Mouse (Mus musculus) macrophage (primary cell): ENCODE results near the gene Zfp1. TPM values are rescaled to one million over a fixed set of nuclear protein-coding genes. Genes with fewer than 3 reads are reported as not detected.

ENCODE experiments used
- H3K27ac ChIP-seq: fragments of 350-480 bp; formaldehyde crosslinking; 2 replicates; pipeline ENCODE4 v1.9.0; 2021
- H3K36me3 ChIP-seq: fragments of 350-480 bp; formaldehyde crosslinking; 2 replicates; pipeline ENCODE4 v1.9.0; 2021; ENCODE audit errors: inconsistent target
- H3K4me3 ChIP-seq: fragments of 350-480 bp; formaldehyde crosslinking; 2 replicates; pipeline ENCODE4 v1.9.0; 2021; ENCODE audit errors: inconsistent target
- H3K79me2 ChIP-seq: fragments of 350-480 bp; formaldehyde crosslinking; 2 replicates; pipeline ENCODE4 v1.9.0; 2021; ENCODE audit errors: inconsistent target
- WGBS: methylation state at CpG from one replicate; pipeline ENCODE4 v1.1.7; 2026; ENCODE audit warnings: inconsistent platforms; ENCODE audit not compliant: missing documents; 5-methylcytosine and 5-hydroxymethylcytosine counted together
- polyA plus RNA-seq: library from polyadenylated mRNA; stranded (reverse); fragments of 250-400 nt; gene quantifications from 3 replicates; pipeline ENCODE4 v1.2.4, GENCODE M21; 2018; ENCODE audit warnings: inconsistent platforms

Zfp1 gene
- polyA plus RNA-seq, 1 experiment from 2014 or later = 13.8 TPM

DNA sequence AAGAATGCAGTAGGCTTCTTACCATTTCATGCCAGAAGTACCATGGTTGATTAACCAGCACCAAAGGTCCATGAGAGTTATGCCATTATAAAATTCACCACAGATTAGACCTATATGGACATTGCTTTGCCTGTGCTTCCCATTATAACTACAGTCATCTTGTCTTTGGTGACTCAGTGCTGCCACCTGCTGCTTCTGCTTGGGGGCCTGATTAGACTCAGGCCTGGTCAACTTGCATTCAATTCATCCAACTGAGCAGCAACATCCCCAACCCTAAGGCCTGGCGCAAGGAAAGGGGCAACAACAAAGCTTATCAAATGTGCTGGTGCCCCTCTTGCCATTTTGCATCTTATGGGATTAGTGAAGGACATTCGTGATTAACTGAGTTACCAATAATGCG is 19.3 kb downstream of the Zfp1 start:
- Histone ChIP-seq H3K79me2 (no peaks in the 10 kb centered on the region), H3K36me3 (no peaks in the 10 kb centered on the region), H3K4me3 (no peak overlapping the region), H3K27ac (no peak overlapping the region)
- 90% methylated on average over 3 of the region's 3 CpGs for WGBS

DNA sequence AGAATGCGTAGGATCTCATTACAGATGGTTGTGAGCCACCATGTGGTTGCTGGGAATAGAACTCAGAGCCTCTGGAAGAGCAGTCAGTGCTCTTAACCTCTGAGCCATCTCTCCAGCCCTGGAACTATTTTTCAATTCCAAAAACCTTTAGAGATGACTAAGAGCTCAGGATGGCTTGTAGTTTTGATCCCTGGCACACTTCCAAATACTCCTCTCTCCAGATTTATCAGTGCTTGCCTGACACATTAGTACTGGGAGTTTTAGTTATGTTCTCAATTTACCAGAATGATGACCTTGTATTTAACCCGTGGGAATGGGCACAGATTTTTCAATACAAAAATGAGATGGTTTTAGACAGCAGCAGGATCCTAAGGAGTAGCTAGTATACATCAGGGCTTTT is 23.6 kb downstream of the Zfp1 start:
- no peaks in the 10 kb centered on the region for H3K79me2 ChIP-seq
- H3K36me3 ChIP-seq = peaks cover 10% of the 10 kb centered on the region; the same call in 1 of the 2 replicates
- 93% methylated on average over 2 of the region's 2 CpGs for WGBS
- H3K27ac ChIP-seq = no peak overlapping the region
- no peak overlapping the region for H3K4me3 ChIP-seq

DNA sequence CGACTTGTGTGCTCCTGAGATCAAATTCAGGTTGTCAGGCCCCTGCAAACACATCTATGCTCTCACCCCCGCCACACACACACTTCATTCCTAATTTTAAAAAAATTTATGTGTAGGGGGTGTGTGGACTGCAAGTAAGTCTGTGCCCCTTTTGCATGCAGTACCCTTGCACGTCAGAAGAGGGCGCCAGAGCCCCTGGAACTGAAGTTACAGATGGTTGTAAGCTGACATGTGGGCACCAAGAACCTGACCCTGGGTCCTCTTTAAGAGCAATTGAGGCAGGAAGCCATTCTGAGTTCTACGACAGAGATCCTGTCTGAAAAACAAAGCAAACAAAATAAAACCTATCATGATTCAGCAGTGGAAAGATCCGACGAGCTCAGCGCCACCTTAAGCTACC is 33.0 kb downstream of the Zfp1 start:
- WGBS = 77% methylated on average over 8 of the region's 8 CpGs
- no peaks in the 10 kb centered on the region for H3K79me2 ChIP-seq
- no peaks in the 10 kb centered on the region for H3K36me3 ChIP-seq
- no peak overlapping the region for H3K27ac ChIP-seq
- H3K4me3 ChIP-seq = no peak overlapping the region

DNA sequence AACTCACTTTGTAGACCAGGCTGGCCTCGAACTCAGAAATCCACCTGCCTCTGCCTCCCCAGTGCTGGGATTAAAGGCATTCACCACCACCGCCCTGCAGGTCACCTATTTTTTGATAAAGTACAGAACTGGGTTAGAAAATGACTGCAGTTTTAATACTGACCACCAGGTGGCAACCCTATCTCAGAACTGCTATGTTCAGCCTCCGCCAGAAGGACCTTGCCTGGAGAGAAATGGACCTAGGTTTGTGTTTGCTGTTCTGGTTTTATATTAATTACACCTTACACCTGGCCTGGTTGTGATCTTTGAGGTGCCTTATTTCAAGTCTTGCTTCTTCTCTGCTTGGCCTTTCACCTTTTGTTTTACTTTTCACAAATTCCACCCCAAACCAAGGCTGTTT is 34.9 kb downstream of the Zfp1 start:
- H3K27ac ChIP-seq = no peak overlapping the region
- no peaks in the 10 kb centered on the region for H3K79me2 ChIP-seq
- 11% methylated on average over 3 of the region's 3 CpGs for WGBS

DNA sequence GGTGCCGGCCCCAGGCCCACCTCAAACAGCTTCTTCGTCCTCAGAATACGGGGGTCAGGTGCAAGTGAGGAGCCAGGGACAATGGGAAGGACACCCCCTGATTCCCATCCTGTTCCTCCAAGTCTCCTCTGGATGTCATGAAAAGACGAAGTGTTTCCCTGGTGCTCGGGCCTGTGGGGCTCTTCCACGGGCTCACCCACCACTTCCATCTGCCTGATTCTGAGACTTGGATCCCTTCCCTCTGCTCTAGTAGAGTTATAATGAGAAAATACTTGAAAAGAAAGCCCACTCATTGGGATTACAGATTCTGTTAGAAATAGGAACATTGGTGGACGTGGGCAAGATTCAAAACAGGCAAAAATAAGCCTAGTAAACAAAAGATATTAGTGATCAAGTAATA is 35.6 kb downstream of the Zfp1 start:
- 90% methylated on average over 7 of the region's 7 CpGs for WGBS
- H3K27ac ChIP-seq = no peak overlapping the region
- H3K36me3 ChIP-seq = no peaks in the 10 kb centered on the region
- no peak overlapping the region for H3K4me3 ChIP-seq
- no peaks in the 10 kb centered on the region for H3K79me2 ChIP-seq

More for the DNA sequence above, 34.9 kb downstream of the Zfp1 start:
- H3K4me3 ChIP-seq = no peak overlapping the region
- H3K36me3 ChIP-seq = no peaks in the 10 kb centered on the region

DNA sequence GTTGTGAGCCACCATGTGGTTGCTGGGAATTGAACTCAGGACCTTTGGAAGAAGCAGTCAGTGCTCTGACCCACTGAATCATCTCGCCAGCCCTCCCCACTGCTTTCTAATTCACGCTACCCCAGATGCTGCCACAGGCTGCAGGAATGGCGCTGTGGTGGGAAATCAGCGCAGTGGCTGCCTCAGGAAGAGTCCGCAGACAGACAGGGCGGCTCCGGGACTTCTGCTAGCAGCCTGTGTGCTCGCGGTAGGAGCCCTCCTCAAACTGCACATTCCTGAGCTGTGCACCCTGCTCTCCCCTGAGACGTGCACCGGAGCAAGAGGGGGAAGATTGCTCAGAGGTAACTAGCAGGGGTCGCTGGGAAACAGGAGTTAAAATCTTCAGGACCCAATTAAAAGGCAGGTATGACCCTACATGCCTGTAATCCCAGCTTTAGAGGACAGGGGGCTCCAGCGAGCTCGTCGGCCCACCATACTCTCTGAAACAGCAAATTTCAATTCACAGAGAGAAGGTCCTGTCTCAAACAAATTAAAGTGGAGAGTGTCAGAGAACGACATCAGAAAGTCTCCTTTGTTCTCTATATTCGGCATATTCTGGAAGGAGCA is 37.3 kb downstream of the Zfp1 start:
- Histone ChIP-seq H3K4me3 (no peak overlapping the region), H3K79me2 (no peaks in the 10 kb centered on the region), H3K36me3 (no peaks in the 10 kb centered on the region), H3K27ac (no peak overlapping the region)
- WGBS = 45% methylated on average over 17 of the region's 17 CpGs

DNA sequence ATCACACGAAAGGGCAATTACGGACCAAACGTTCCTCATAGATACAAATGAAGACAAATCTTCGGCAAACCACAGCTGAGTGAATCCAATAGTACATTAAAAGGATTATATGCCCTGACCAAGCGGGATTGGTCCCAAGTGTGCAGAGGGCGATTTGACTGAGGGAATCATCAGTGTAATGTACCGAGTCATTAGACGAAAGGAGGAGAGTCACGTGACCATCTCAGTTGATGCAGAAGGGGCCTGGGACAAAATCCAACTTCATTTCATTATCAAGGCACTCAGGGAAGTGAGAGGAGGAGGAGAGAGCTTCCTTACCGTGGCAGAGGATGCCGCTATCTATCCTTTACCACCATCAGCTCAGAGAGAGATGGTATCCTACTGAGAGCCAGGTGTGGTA is 38.0 kb downstream of the Zfp1 start:
- no peaks in the 10 kb centered on the region for H3K36me3 ChIP-seq
- no peak overlapping the region for H3K4me3 ChIP-seq
- 71% methylated on average over 11 of the region's 11 CpGs for WGBS
- H3K27ac ChIP-seq = no peak overlapping the region
- H3K79me2 ChIP-seq = no peaks in the 10 kb centered on the region

DNA sequence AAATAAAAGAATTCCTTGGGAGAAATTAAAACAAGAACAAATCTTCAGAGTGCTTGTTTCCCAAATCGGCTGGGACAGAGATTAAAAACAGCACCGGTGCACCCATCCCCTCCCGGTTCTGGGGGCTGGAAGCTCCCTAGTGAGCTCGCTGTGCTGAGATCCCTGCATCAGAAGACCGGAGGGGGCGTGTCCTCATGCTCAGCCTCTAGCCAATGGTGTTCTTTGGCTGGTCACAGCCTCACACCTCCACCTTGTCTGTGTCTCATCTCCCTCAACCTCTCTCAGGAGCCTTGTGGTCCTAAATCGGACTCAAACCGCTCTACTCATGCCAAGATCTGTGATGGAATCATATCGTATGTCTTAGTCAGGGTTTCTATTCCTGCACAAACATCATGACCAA is 39.3 kb downstream of the Zfp1 start:
- 31% methylated on average over 9 of the region's 9 CpGs for WGBS
- Histone ChIP-seq H3K27ac (no peak overlapping the region), H3K36me3 (no peaks in the 10 kb centered on the region), H3K79me2 (no peaks in the 10 kb centered on the region), H3K4me3 (no peak overlapping the region)

DNA sequence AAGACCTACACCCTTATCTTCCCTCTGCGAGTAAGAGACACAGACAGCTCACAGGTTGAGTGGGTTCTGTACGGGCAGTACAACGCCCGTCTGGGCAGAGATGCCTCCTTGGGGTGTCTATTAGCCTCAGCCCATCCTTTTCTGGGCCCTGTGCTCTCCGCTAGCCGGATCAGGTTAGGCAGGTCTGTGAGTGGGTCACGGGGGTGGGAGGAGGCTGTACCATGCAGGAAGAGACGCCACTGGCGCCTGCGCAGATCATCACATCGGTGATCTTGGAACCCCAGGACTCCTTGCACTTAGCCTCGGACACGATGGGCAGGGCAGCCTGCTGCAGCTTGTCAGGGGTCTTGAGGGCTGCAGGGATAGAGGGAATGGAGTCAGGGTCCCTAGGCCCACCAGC is 43.7 kb downstream of the Zfp1 start:
- H3K4me3 ChIP-seq = no peak overlapping the region
- 88% methylated on average over 13 of the region's 13 CpGs for WGBS
- H3K79me2 ChIP-seq = no peaks in the 10 kb centered on the region
- no peak overlapping the region for H3K27ac ChIP-seq
- no peaks in the 10 kb centered on the region for H3K36me3 ChIP-seq

DNA sequence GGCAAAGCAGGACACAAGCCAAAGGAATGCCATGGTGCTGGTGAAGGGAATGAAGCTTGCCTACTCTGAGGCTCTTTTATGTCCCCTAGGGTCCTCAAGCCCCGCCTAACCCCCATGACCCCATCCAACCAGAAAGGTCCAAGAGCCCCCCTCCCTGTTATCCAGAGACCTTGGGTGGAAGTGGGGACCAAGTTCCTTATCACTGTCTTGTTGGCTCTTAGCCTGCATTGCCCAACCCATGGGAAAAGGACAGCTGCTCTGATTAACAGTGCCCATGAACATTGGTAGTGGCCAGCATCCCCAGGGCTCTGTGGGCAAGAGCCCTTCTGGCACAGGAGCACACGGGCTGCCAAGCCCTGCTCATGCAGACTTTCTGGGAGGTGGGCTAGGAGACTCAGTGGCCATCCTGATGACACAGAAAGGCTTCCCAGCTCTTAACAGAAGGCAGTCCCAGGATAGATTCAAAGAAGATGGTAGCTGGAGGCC is 47.8 kb downstream of the Zfp1 start, which contains the start of gene Ctrb1:
TSS of gene Ctrb1 (minus strand) at position 51 of the 486 bp plus-strand sequence.
- no peaks in the 10 kb centered on the region for H3K36me3 ChIP-seq
- H3K27ac ChIP-seq = no peak within 1 kb of the TSS
- WGBS = 81% methylated on average over 2 of the region's 2 CpGs
- H3K4me3 ChIP-seq = no peak within 1 kb of the TSS
- no peaks in the 10 kb centered on the region for H3K79me2 ChIP-seq

DNA sequence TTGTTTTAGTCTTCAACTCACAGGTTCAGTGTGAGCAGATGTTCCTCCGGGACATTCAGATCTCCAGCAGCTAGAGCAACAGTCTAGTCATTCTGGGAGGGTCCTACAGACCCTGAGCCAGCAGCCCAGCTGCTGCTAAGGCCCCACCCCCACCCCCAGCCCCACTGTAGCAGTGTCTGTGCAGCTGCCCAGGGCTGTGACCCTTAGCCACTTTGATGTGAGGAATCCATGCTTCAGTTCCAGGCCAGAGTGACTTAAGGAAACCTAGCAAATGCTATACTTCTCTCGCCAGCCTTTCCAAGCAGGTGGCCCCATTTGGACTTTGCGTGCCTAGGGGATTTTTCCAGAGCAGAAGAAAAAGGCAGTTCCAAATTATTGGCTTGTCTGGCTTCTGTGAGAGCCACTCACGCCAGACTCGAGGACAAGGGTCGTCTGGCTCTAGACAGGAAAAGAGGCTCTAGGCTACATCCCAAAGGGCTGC is 50.1 kb downstream of the Zfp1 start:
- 81% methylated on average over 6 of the region's 6 CpGs for WGBS

DNA sequence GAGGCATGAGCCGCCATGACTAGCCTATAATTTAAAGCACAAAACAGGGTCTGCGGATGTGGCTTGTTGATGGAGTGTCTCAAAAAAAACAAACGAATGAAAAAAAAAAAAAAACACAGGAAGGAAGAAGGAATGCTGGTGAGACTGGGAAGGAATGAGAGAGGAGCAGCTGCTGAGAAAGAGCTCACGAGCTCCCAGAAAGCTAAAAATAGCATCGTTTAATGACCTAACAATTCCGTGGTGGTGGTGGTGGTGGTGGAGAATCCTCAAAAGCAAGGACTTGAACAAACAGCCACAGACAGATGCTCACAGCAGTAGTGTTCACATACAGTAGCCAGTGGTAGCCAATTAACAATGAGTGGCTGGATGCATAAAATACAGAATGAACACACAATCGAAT is 52.2 kb downstream of the Zfp1 start:
- Histone ChIP-seq H3K4me3 (no peak overlapping the region), H3K27ac (no peak overlapping the region), H3K79me2 (no peaks in the 10 kb centered on the region), H3K36me3 (no peaks in the 10 kb centered on the region)
- 46% methylated on average over 7 of the region's 7 CpGs for WGBS

More for the DNA sequence above, 50.1 kb downstream of the Zfp1 start:
- Histone ChIP-seq H3K36me3 (no peaks in the 10 kb centered on the region), H3K79me2 (no peaks in the 10 kb centered on the region), H3K4me3 (no peak overlapping the region), H3K27ac (no peak overlapping the region)

DNA sequence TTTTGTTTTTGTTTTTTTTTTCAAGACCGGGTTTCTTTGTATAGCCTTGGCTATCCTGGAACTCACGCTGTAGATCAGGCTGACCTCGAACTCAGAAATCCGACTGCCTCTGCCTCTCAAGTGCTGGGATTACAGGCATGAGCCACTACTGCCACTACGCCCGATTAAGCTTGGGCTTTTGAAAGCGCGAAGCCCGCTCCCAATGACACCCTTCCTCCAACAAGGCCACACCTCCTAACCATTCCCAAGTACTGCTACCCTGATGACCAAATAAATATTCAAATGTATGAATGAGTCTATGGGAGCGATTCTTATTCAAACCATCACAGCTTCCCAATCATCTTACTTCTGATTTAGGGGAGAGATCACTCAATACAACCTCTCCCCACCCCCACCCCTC is 54.5 kb downstream of the Zfp1 start:
- H3K36me3 ChIP-seq = no peaks in the 10 kb centered on the region
- 94% methylated on average over 7 of the region's 10 CpGs for WGBS

DNA sequence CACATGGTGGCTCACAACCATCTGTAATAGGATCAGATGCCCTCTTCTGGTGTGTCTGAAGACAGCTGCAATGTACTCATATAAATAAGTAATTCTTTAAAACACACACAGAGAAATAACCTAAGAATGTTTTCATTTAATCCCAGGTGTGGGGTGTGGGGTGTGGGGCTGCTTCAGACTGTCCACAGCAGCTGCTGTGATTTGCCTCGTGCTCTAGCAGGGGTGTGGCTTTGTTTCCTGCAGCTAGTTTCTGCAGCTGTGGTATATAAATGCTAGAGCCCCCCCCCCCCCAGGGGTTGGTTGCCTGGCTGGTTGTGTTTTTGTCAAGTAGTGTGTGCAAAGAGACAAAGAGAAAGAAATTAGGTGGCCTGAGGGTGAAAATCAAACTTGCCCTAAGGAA is 55.8 kb downstream of the Zfp1 start:
- H3K36me3 ChIP-seq = no peaks in the 10 kb centered on the region
- WGBS = 50% methylated on average over 1 of the region's 1 CpGs

More for the DNA sequence above, 54.5 kb downstream of the Zfp1 start:
- H3K27ac ChIP-seq = no peak overlapping the region
- H3K79me2 ChIP-seq = no peaks in the 10 kb centered on the region
- no peak overlapping the region for H3K4me3 ChIP-seq

DNA sequence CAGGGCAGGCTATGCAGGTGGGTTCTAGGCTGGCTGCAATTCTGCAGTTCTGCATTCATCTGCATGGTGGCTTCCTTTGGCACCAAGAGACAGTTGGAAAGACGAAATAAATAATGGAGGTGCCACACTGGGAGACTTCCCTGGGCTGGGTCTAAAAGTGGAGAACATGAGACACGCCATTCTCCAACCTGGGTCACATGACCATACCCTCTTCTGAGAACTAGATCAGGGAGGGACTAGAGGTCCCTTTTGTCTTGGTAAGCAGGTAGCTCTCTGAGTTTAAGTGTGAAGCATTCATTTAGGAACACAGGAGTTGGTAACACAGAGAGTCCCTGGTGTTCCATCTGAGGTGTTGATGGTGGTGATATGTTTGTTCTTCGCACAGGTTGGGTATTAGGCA is 57.0 kb downstream of the Zfp1 start:
- no peaks in the 10 kb centered on the region for H3K79me2 ChIP-seq
- no peak overlapping the region for H3K4me3 ChIP-seq
- H3K27ac ChIP-seq = no peak overlapping the region
- WGBS = 89% methylated on average over 3 of the region's 3 CpGs
- no peaks in the 10 kb centered on the region for H3K36me3 ChIP-seq

More for the DNA sequence above, 55.8 kb downstream of the Zfp1 start:
- Histone ChIP-seq H3K4me3 (no peak overlapping the region), H3K27ac (no peak overlapping the region), H3K79me2 (no peaks in the 10 kb centered on the region)

DNA sequence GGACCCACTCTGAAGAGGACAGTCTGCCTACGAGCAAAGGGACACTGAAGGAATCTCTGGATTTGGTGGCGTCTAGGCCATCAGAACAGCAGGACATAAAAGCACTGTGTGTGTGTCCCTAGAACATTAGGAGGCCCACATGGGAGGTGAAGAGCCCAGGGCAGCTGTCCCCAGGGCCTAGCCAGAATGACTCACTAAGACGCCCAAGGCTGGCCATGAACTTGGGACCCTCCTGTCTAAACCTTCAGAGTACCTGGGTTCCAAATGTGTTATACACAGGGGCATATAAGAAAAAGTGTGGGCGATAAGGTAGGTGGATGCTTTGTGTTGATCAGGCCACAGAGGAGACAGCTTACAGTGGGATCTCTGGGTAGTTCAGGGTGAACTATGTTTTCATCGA is 57.5 kb downstream of the Zfp1 start:
- no peak overlapping the region for H3K27ac ChIP-seq
- H3K36me3 ChIP-seq = no peaks in the 10 kb centered on the region
- no peak overlapping the region for H3K4me3 ChIP-seq
- WGBS = 93% methylated on average over 5 of the region's 5 CpGs
- H3K79me2 ChIP-seq = no peaks in the 10 kb centered on the region
